Mouse (Mus musculus) kidney, adult 2 months (tissue): ENCODE measurements around the gene Enpp4. TPM values are rescaled to one million over a fixed set of nuclear protein-coding genes. Genes with fewer than 3 reads are reported as not detected.
A peak's percentile ranks its signal among the peaks of the same experiment; 100 is the strongest.

Experiments
- DNase-seq: peaks from one replicate; pipeline ENCODE4 v3.0.0; 2021
- H3K27ac ChIP-seq: fragments of 200-500 bp; 2 replicates; pipeline ENCODE4 v1.5.1; 2012; ENCODE audit warnings: low read depth, low read length, control low read depth, inconsistent platforms; ENCODE audit not compliant: insufficient read depth
- H3K27me3 ChIP-seq: fragments of 200-500 bp; replicated peaks from 2 replicates; pipeline ENCODE4 v1.6.1; 2012; ENCODE audit warnings: mild to moderate bottlenecking, moderate library complexity, low read length, inconsistent platforms; ENCODE audit not compliant: control insufficient read depth, insufficient read depth
- H3K36me3 ChIP-seq: fragments of 200-500 bp; 2 replicates; pipeline ENCODE4 v1.6.1; 2012; ENCODE audit warnings: mild to moderate bottlenecking, moderate library complexity, low read length, inconsistent platforms; ENCODE audit not compliant: control insufficient read depth, insufficient read depth
- H3K4me1 ChIP-seq: fragments of 200-500 bp; 2 replicates; pipeline ENCODE4 v1.6.1; 2011; ENCODE audit warnings: low read length; ENCODE audit not compliant: control insufficient read depth, insufficient read depth
- H3K4me3 ChIP-seq: fragments of 200-500 bp; 2 replicates; pipeline ENCODE4 v1.5.1; 2011; ENCODE audit warnings: mild to moderate bottlenecking, low read depth, low read length, control low read depth; ENCODE audit not compliant: insufficient read depth
- CTCF ChIP-seq: fragments of 200-500 bp; conservative IDR thresholded peaks from 2 replicates; pipeline ENCODE4 v1.5.1; 2011; ENCODE audit warnings: low read depth, mild to moderate bottlenecking, control low read depth, low read length, moderate library complexity, mixed read lengths; ENCODE audit not compliant: insufficient read depth, insufficient read length
- POLR2A ChIP-seq: fragments of 200-500 bp; IDR thresholded peaks from one replicate; pipeline ENCODE4 v1.6.1; 2011; ENCODE audit warnings: low read depth, low read length, control low read depth
- WGBS: fragments of 180-500 bp; shearing (Covaris S2); methylation state at CpG from one replicate; pipeline ENCODE4 v1.1.7; 2018; 5-methylcytosine and 5-hydroxymethylcytosine counted together
- polyA plus RNA-seq: library from polyadenylated mRNA; depleted of rRNA; stranded (reverse); fragments of >200 nt; gene quantifications from 2 replicates; pipeline ENCODE4 v1.2.3, GENCODE M21; 2012; rRNA removed

The Enpp4 gene
- polyA plus RNA-seq, result 7.2 and 8.2 TPM in 2 replicates

GRCm38 (mm10) chr17:44105287-44106138, at the start of gene Enpp4:
TSS of gene Enpp4 (minus strand) at chr17:44105809.
- DNase-seq, result peak; percentile 97
- TF ChIP-seq CTCF (no peak), POLR2A (peak; percentile 42)
- H3K27ac ChIP-seq, result peak within 1 kb of the TSS; percentile 77
- H3K4me3 ChIP-seq, result peak within 1 kb of the TSS; percentile 79
- H3K36me3 ChIP-seq, result no peaks in the 10 kb centered on the region
- no peaks in the 10 kb centered on the region for H3K4me1 ChIP-seq
- no peaks in the 10 kb centered on the region for H3K27me3 ChIP-seq
- under 1% methylated on average over 76 of the region's 76 CpGs for WGBS

GRCm38 (mm10) chr17:44155204-44155603, 49.6 kb upstream of the Enpp4 start:
- Histone ChIP-seq H3K4me1 (peaks cover 10% of the 10 kb centered on the region; the same call in 1 of the 2 replicates), H3K27me3 (no peaks in the 10 kb centered on the region), H3K4me3 (no peak overlapping the region), H3K27ac (no peak overlapping the region), H3K36me3 (no peaks in the 10 kb centered on the region)
- WGBS, result 86% methylated on average over 2 of the region's 2 CpGs
- no peak for DNase-seq
- TF ChIP-seq POLR2A, result no peak
- TF ChIP-seq CTCF, result no peak

DNA sequence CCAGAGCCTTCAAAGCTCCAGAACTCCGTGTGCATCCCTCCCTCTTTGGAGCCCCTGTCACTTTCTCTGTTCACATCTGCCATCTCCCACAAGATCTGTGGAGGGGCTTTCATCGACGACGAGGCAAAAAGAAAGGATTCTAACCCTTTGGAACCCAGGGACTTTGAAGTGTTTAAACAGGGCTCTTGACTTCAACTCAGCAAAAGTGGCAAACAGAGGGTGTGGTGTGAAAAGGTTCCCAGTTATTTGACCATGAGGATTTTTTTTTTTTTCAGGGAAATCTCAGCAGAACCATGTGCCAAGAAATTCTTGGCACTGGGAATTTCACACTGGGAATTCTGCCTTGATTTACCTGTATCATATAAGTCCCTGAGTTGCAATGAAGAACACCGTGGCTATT, 48.3 kb upstream of the Enpp4 start:
- Histone ChIP-seq H3K36me3 (no peaks in the 10 kb centered on the region), H3K4me1 (peaks cover 10% of the 10 kb centered on the region; the same call in 1 of the 2 replicates), H3K4me3 (no peak overlapping the region), H3K27me3 (no peaks in the 10 kb centered on the region), H3K27ac (no peak overlapping the region)
- WGBS, result 65% methylated on average over 5 of the region's 5 CpGs
- TF ChIP-seq POLR2A (no peak), CTCF (no peak)
- DNase-seq, result no peak

DNA sequence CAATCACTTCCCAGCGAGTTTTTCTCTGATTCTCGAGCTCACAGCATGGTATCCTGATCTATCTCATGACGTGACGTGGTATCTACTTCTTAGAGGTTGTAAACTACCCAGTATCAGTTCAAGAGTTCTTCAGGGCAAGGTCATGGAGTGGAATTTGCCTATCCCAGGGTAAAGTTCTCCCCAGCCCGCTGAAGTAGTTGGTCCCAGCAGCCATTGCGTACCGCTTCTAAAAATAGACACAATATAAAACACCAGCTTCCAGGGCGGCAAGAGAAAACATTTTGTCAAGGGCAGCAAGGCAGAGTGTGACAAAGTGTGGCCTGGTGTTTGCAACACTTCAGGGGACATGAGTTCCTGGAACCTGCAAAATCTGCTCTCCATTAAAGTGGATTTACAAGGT, 46.3 kb upstream of the Enpp4 start:
- TF ChIP-seq CTCF, result no peak
- no peak for TF ChIP-seq POLR2A
- DNase-seq, result peak; percentile 62
- no peaks in the 10 kb centered on the region for H3K27me3 ChIP-seq
- H3K27ac ChIP-seq, result peak overlapping the region; percentile 34
- 46% methylated on average over 8 of the region's 8 CpGs for WGBS
- no peaks in the 10 kb centered on the region for H3K36me3 ChIP-seq
- H3K4me3 ChIP-seq, result no peak overlapping the region
- peaks cover 10% of the 10 kb centered on the region; the same call in 1 of the 2 replicates for H3K4me1 ChIP-seq

GRCm38 (mm10) chr17:44151130-44151529, 45.5 kb upstream of the Enpp4 start:
- no peak overlapping the region for H3K27ac ChIP-seq
- peak; percentile 66 for DNase-seq
- H3K27me3 ChIP-seq, result no peaks in the 10 kb centered on the region
- 72% methylated on average over 3 of the region's 3 CpGs for WGBS
- peak; percentile 77 for TF ChIP-seq CTCF
- no peak for TF ChIP-seq POLR2A
- no peaks in the 10 kb centered on the region for H3K36me3 ChIP-seq
- no peak overlapping the region for H3K4me3 ChIP-seq
- peaks cover 13% of the 10 kb centered on the region; the same call in 1 of the 2 replicates for H3K4me1 ChIP-seq

DNA sequence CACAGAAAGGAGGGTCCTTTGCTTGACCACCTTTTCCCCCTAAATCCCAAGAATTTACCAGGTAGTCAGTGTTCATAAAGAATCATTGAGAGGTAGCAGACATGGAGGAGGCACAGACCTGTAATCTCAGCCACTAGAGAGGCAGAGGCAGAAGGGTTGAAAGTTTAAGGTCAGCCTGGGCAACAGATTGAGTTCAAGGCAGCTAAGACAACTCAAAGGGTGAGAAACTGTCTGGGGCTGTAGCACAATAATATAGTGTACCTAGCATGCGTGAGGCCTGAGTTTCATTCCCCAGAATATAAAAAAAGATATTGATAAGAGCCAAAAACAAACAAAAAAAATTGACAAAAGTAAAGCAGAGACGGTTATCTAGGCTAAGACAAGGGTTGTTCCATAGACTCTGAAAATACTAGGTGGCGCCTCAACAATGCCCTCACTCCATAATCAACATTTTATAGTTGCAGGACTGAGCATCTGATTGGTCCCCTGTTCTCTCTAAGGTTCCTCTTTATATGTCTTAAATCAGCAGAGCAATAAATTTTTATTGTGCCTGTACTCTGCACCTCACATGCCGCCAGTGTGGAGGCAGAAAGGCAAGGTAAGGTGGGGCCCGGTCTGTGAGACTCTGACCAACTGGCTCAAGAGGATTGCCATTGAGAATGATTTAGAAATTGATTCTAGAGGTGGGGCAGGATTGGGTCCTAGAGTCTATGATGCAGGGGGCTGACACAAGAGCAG, 42.7 kb upstream of the Enpp4 start:
- H3K36me3 ChIP-seq, result no peaks in the 10 kb centered on the region
- no peak overlapping the region for H3K27ac ChIP-seq
- peaks cover 14% of the 10 kb centered on the region; the same call in 1 of the 2 replicates for H3K4me1 ChIP-seq
- H3K27me3 ChIP-seq, result no peaks in the 10 kb centered on the region
- no peak for DNase-seq
- no peak overlapping the region for H3K4me3 ChIP-seq
- WGBS, result 84% methylated on average over 5 of the region's 5 CpGs
- TF ChIP-seq CTCF, result no peak
- no peak for TF ChIP-seq POLR2A

DNA sequence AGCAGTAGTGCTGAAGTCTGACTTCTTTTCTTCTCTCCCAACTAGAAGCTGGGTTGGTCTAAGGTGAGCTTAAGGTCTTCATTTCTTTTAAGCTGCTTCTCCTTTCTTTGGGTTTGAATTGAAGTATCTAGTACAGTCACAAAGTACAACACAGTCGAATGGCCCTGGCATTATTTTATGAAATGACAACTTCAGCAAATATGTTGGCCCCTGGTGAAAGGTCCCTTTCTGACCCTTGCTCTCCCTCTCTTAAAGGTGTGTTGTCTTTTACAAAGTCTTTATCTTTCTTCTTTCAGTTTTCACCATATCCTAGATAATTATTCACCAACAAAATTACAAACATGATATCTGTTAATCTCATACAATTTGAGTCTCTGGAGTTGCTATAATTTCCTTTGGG, 40.2 kb upstream of the Enpp4 start:
- WGBS, result 45% methylated on average over 1 of the region's 1 CpGs
- DNase-seq, result peak; percentile 75
- no peak for TF ChIP-seq CTCF
- TF ChIP-seq POLR2A, result no peak
- Histone ChIP-seq H3K27me3 (no peaks in the 10 kb centered on the region), H3K27ac (no peak overlapping the region), H3K36me3 (no peaks in the 10 kb centered on the region), H3K4me1 (peaks cover 9% of the 10 kb centered on the region; the same call in 1 of the 2 replicates), H3K4me3 (no peak overlapping the region)
